25 mouse cellular contexts compared by ENCODE assay signal in the genomic region with DNA sequence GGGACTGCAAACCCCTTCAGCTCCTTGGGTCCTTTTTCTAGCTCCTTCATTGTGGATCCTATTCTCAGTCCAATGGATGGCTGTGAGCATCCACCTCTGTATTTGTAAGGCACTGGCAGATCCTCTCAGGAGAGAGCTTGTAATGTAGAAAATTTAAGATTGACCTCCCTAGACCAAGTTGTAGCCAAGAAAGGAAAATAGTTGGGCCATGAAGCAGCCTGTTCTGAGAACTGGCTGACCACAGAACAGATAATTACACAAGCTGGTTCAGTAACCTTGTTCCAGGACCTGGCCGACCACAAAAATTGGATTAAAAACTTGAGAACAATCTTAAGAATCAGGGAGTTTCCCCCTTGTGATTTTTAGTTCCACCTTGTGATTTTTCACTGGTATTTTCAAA. TPM values are rescaled to one million over a fixed set of nuclear protein-coding genes. Genes with fewer than 3 reads are reported as not detected.
"Had no signal": no experiment of that assay in that cellular context is flagged by ENCODE, and none has a peak within 500 bp of the region (broad histone marks: within the 10 kb centered on the region; RNA-seq: fewer than 3 reads in every experiment).

No protein-coding gene starts in this region.

- H3K9ac ChIP-seq: lung, embryonic 14.5 days; midbrain, embryonic 13.5 days; midbrain, embryonic 15.5 days; neural tube, embryonic 13.5 days; neural tube, embryonic 15.5 days; stomach, embryonic 15.5 days had no signal

- H3K4me3 ChIP-seq: megakaryocyte, embryonic 14.5 days; midbrain, embryonic 13.5 days; midbrain, embryonic 15.5 days; neural tube, embryonic 13.5 days; neural tube, embryonic 15.5 days; stomach, embryonic 15.5 days had no signal

- H3K4me2 ChIP-seq: lung, embryonic 14.5 days; midbrain, embryonic 11.5 days; midbrain, embryonic 13.5 days; midbrain, embryonic 15.5 days; neural tube, embryonic 13.5 days; neural tube, embryonic 15.5 days; stomach, embryonic 15.5 days had no signal

- H3K4me1 ChIP-seq: megakaryocyte, embryonic 14.5 days; midbrain, embryonic 13.5 days; midbrain, embryonic 15.5 days; neural tube, embryonic 13.5 days; neural tube, embryonic 15.5 days; stomach, embryonic 15.5 days had no signal

- H3K36me3 ChIP-seq: midbrain, embryonic 13.5 days; midbrain, embryonic 15.5 days; neural tube, embryonic 13.5 days; neural tube, embryonic 15.5 days; stomach, embryonic 15.5 days had no signal

- ATAC-seq: midbrain, embryonic 13.5 days; midbrain, embryonic 15.5 days had no signal

- H3K9me3 ChIP-seq: midbrain, embryonic 13.5 days; stomach, embryonic 15.5 days had no signal

- H3K27me3 ChIP-seq: megakaryocyte, embryonic 14.5 days; midbrain, embryonic 13.5 days; midbrain, embryonic 15.5 days; neural tube, embryonic 13.5 days; neural tube, embryonic 15.5 days; stomach, embryonic 15.5 days had no signal

- H3K27ac ChIP-seq: macrophage; midbrain, embryonic 13.5 days; midbrain, embryonic 15.5 days; neural tube, embryonic 13.5 days; neural tube, embryonic 15.5 days; stomach, embryonic 15.5 days; stomach, postnatal 0 days had no signal

- DNase-seq: lung, adult 18-20 months; lung, embryonic 14.5 days; lung, postnatal 14 days; lung, postnatal 36 days; retina, postnatal 1 day; right cerebral cortex, postnatal 14 days; thymus, adult 2 months; thymus, postnatal 25 days; thymus, postnatal 4 days had no signal

RNA-seq across cellular contexts. Expression of a gene that starts 7.3 kb away (rescaled TPM):
- polyA plus RNA-seq: liver, embryonic 16.5 days; lung, embryonic 14.5 days; lung, embryonic 16.5 days; macrophage; midbrain, embryonic 11.5 days; midbrain, embryonic 13.5 days; midbrain, embryonic 15.5 days; midbrain, postnatal 0 days; neural tube, embryonic 11.5 days; neural tube, embryonic 13.5 days; neural tube, embryonic 15.5 days; spleen, adult 2 months; stomach, embryonic 15.5 days; stomach, postnatal 0 days; testis, adult 2 months; thymus, adult 2 months; urinary bladder, adult 2 months had no signal

RNA-seq across cellular contexts. Expression of a gene that starts 17.1 kb away (rescaled TPM):
- polyA plus RNA-seq: liver, embryonic 16.5 days; lung, embryonic 14.5 days; lung, embryonic 16.5 days; macrophage; midbrain, embryonic 11.5 days; midbrain, embryonic 13.5 days; midbrain, embryonic 15.5 days; midbrain, postnatal 0 days; neural tube, embryonic 11.5 days; neural tube, embryonic 13.5 days; neural tube, embryonic 15.5 days; spleen, adult 2 months; stomach, embryonic 15.5 days; testis, adult 2 months; urinary bladder, adult 2 months had no signal
